Mouse (Mus musculus): ENCODE data around the gene Actn1. TPM values are rescaled to one million over a fixed set of nuclear protein-coding genes. Genes with fewer than 3 reads are reported as not detected.

Gene Actn1
- polyA plus RNA-seq, 1 experiment from 2014 or later, result 32.5 TPM

- H3K4me1 ChIP-seq (replicated peaks; ENCODE audit: insufficient read depth, low read length), result peaks cover 40% of the 10 kb centered on the region
- H3K36me3 ChIP-seq (ENCODE audit: insufficient read depth, low read length), result no peaks in the 10 kb centered on the region
- no peak for DNase-seq (ENCODE audit: low spot score)
- peak overlapping the region; percentile 23; the same call in 1 of the 2 replicates for H3K4me2 ChIP-seq (ENCODE audit: low read length)
- H3K4me3 ChIP-seq (replicated peaks; ENCODE audit: low read depth, low read length), result no peak overlapping the region
- no peak overlapping the region for H3K9ac ChIP-seq (ENCODE audit: low read depth, low read length)
- peak; percentile 29; the same call in 1 of the 2 replicates for ATAC-seq (replicated peaks; ENCODE audit: low FRiP score, low read depth)
- peak overlapping the region; percentile 88 for H3K27ac ChIP-seq
- WGBS, result 45% methylated on average over 5 of the region's 5 CpGs
- H3K9me3 ChIP-seq (replicated peaks; ENCODE audit: low read length), result no peaks in the 10 kb centered on the region
- TF ChIP-seq CTCF (IDR thresholded peaks at IDR 0.05; ENCODE audit: low read depth), result no peak
- H3K27me3 ChIP-seq (ENCODE audit: insufficient read depth, low read length), result no peaks in the 10 kb centered on the region
Observed at GRCm38 (mm10) chr12:80230854-80231253, 29.3 kb downstream of the Actn1 start.

GRCm38 (mm10) chr12:80230111-80230700 is 30.0 kb downstream of the Actn1 start:
- H3K27ac ChIP-seq, result peak overlapping the region; percentile 88
- ATAC-seq (replicated peaks; ENCODE audit: low FRiP score, low read depth) (peak; percentile 84), DNase-seq (ENCODE audit: low spot score) (peak; percentile 93)
- no peaks in the 10 kb centered on the region for H3K9me3 ChIP-seq (replicated peaks; ENCODE audit: low read length)
- peak; percentile 31; the same call in 1 of the 2 replicates for TF ChIP-seq CTCF (IDR thresholded peaks at IDR 0.05; ENCODE audit: low read depth)
- 3% methylated on average over 10 of the region's 10 CpGs for WGBS
- no peaks in the 10 kb centered on the region for H3K27me3 ChIP-seq (ENCODE audit: insufficient read depth, low read length)
- peak overlapping the region; percentile 23; the same call in 1 of the 2 replicates for H3K4me2 ChIP-seq (ENCODE audit: low read length)
- no peaks in the 10 kb centered on the region for H3K36me3 ChIP-seq (ENCODE audit: insufficient read depth, low read length)
- H3K9ac ChIP-seq (ENCODE audit: low read depth, low read length), result no peak overlapping the region
- no peak overlapping the region for H3K4me3 ChIP-seq (replicated peaks; ENCODE audit: low read depth, low read length)
- H3K4me1 ChIP-seq (replicated peaks; ENCODE audit: insufficient read depth, low read length), result peaks cover 40% of the 10 kb centered on the region

GRCm38 (mm10) chr12:80229010-80229800 is 31.0 kb downstream of the Actn1 start:
- WGBS, result 42% methylated on average over 5 of the region's 5 CpGs

GRCm38 (mm10) chr12:80228356-80228755 is 31.8 kb downstream of the Actn1 start:
- no peaks in the 10 kb centered on the region for H3K36me3 ChIP-seq (ENCODE audit: insufficient read depth, low read length)
- no peak overlapping the region for H3K4me2 ChIP-seq (ENCODE audit: low read length)
- no peaks in the 10 kb centered on the region for H3K9me3 ChIP-seq (replicated peaks; ENCODE audit: low read length)
- H3K4me1 ChIP-seq (replicated peaks; ENCODE audit: insufficient read depth, low read length), result peaks cover 53% of the 10 kb centered on the region
- no peak for ATAC-seq (replicated peaks; ENCODE audit: low FRiP score, low read depth)
- H3K27me3 ChIP-seq (ENCODE audit: insufficient read depth, low read length), result no peaks in the 10 kb centered on the region
- H3K9ac ChIP-seq (ENCODE audit: low read depth, low read length), result no peak overlapping the region
- no peak for DNase-seq (ENCODE audit: low spot score)
- peak overlapping the region; percentile 71 for H3K27ac ChIP-seq
- TF ChIP-seq CTCF (IDR thresholded peaks at IDR 0.05; ENCODE audit: low read depth), result no peak
- WGBS, result 73% methylated on average over 5 of the region's 5 CpGs
- no peak overlapping the region for H3K4me3 ChIP-seq (replicated peaks; ENCODE audit: low read depth, low read length)

More at GRCm38 (mm10) chr12:80229010-80229800, 31.0 kb downstream of the Actn1 start:
- Histone ChIP-seq H3K36me3 (ENCODE audit: insufficient read depth, low read length) (no peaks in the 10 kb centered on the region), H3K27me3 (ENCODE audit: insufficient read depth, low read length) (no peaks in the 10 kb centered on the region), H3K4me3 (replicated peaks; ENCODE audit: low read depth, low read length) (no peak overlapping the region), H3K9ac (ENCODE audit: low read depth, low read length) (no peak overlapping the region), H3K4me1 (replicated peaks; ENCODE audit: insufficient read depth, low read length) (peaks cover 45% of the 10 kb centered on the region), H3K4me2 (ENCODE audit: low read length) (no peak overlapping the region), H3K9me3 (replicated peaks; ENCODE audit: low read length) (no peaks in the 10 kb centered on the region), H3K27ac (peak overlapping the region; percentile 88)
- no peak for TF ChIP-seq CTCF (IDR thresholded peaks at IDR 0.05; ENCODE audit: low read depth)
- ATAC-seq (replicated peaks; ENCODE audit: low FRiP score, low read depth) (no peak), DNase-seq (ENCODE audit: low spot score) (no peak)

- WGBS, result 36% methylated on average over 3 of the region's 3 CpGs
- Histone ChIP-seq H3K9ac (ENCODE audit: low read depth, low read length) (no peak overlapping the region), H3K4me2 (ENCODE audit: low read length) (no peak overlapping the region), H3K4me3 (replicated peaks; ENCODE audit: low read depth, low read length) (no peak overlapping the region), H3K27me3 (ENCODE audit: insufficient read depth, low read length) (no peaks in the 10 kb centered on the region), H3K27ac (peak overlapping the region; percentile 71; the same call in 1 of the 2 replicates), H3K9me3 (replicated peaks; ENCODE audit: low read length) (no peaks in the 10 kb centered on the region), H3K36me3 (ENCODE audit: insufficient read depth, low read length) (no peaks in the 10 kb centered on the region), H3K4me1 (replicated peaks; ENCODE audit: insufficient read depth, low read length) (peaks cover 57% of the 10 kb centered on the region)
- no peak for DNase-seq (ENCODE audit: low spot score)
- no peak for ATAC-seq (replicated peaks; ENCODE audit: low FRiP score, low read depth)
- TF ChIP-seq CTCF (IDR thresholded peaks at IDR 0.05; ENCODE audit: low read depth), result no peak
Observed at GRCm38 (mm10) chr12:80227835-80228234, 32.3 kb downstream of the Actn1 start.

GRCm38 (mm10) chr12:80226101-80226500 is 34.1 kb downstream of the Actn1 start:
- Histone ChIP-seq H3K27ac (no peak overlapping the region), H3K9ac (ENCODE audit: low read depth, low read length) (no peak overlapping the region), H3K4me3 (replicated peaks; ENCODE audit: low read depth, low read length) (no peak overlapping the region), H3K4me1 (replicated peaks; ENCODE audit: insufficient read depth, low read length) (peaks cover 49% of the 10 kb centered on the region), H3K4me2 (ENCODE audit: low read length) (no peak overlapping the region), H3K36me3 (ENCODE audit: insufficient read depth, low read length) (no peaks in the 10 kb centered on the region), H3K27me3 (ENCODE audit: insufficient read depth, low read length) (no peaks in the 10 kb centered on the region), H3K9me3 (replicated peaks; ENCODE audit: low read length) (no peaks in the 10 kb centered on the region)
- WGBS, result 48% methylated on average over 2 of the region's 2 CpGs
- TF ChIP-seq CTCF (IDR thresholded peaks at IDR 0.05; ENCODE audit: low read depth), result no peak
- ATAC-seq (replicated peaks; ENCODE audit: low FRiP score, low read depth) (no peak), DNase-seq (ENCODE audit: low spot score) (no peak)
